Mouse (Mus musculus): ENCODE data around the gene Lasp1. TPM values are rescaled to one million over a fixed set of nuclear protein-coding genes. Genes with fewer than 3 reads are reported as not detected.

Lasp1 gene
- polyA plus RNA-seq, 1 experiment from 2014 or later, result 141 TPM

DNA sequence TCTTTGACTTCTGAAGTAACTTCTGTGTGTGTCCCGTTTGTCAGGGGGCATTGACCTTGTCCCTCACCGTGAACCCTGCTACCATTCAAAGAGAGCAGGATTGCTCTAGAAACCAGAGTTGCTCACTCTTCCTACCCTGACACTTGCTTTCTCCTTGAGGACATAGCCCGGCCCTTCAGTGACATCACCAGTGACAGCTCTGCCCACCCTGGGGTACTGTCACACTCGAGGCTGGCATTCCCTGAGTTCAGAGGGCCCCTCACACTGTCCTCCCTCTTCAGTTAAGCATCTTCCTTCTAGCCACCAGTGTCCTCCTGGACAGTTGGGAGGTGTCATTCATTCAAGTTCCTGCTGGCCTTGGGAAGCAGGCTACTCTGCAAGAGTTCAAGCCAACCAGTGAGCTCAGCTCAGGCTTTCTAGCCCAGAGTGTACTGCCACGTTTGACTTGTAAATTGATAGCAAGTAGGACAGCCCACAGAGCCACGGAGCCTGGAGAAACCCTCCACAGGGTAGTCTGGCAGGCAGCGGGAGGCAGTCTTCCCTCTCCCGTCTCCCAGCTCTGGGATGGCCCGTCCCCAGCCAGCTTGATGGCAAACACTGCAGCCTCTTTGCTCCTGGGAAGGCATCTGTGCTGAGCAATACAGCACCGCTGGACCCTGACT is 40.1 kb downstream of the Lasp1 start:
- WGBS, result 39% methylated on average over 10 of the region's 10 CpGs
- H3K4me1 ChIP-seq (ENCODE audit: control insufficient read depth, insufficient read depth, low read length), result peaks cover 4% of the 10 kb centered on the region; the same call in 1 of the 2 replicates
- peak; percentile 19; the same call in 1 of the 2 replicates for ATAC-seq
- no peak overlapping the region for H3K4me2 ChIP-seq (ENCODE audit: low read depth, low read length)
- no peaks in the 10 kb centered on the region for H3K27me3 ChIP-seq (replicated peaks; ENCODE audit: control insufficient read depth, insufficient read depth, low read length)
- no peak overlapping the region for H3K4me3 ChIP-seq (ENCODE audit: low read length)
- H3K27ac ChIP-seq (ENCODE audit: low read length), result 0 out of 2 replicates have a peak overlapping the region, but pooled peaks have one; percentile 51
- no peak overlapping the region for H3K9ac ChIP-seq (ENCODE audit: low read depth, low read length)
- peaks cover 12% of the 10 kb centered on the region for H3K36me3 ChIP-seq (ENCODE audit: control insufficient read depth, insufficient read depth, low read length)
- H3K9me3 ChIP-seq (ENCODE audit: control insufficient read depth, low read length), result no peaks in the 10 kb centered on the region

DNA sequence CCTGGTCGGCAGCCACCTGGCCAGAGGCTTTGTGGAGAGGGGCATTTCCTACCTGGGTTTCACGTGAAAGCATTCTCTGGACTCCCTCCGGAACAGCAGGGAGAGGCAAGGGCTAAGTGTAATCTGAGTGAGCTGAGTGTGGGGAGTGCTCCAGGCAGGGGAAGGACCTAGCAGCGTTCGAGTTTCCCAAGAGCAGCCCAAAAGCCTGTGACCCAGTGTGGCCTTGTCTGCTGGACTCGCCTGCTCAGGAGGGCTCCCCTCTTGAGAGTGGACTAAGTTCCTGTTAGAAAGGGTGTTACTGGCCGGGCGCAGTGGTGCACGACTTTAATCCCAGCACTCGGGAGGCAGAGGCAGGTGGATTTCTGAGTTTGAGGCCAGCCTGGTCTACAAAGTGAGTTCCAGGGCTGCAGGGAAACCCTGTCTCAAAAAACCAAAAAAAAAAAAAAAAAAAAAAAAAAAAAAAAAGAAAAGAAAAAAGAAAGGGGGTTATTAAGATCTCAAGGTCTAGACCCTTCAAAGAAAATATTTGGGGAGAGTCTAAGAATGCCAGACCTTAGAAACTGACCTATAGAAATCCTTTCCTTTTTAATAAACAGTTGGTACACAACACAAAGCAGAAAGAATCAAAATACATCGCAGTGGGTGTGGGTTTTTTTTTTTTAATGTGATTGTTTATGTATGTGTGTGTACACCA is 40.8 kb downstream of the Lasp1 start:
- H3K27me3 ChIP-seq (replicated peaks; ENCODE audit: control insufficient read depth, insufficient read depth, low read length), result no peaks in the 10 kb centered on the region
- no peak overlapping the region for H3K4me2 ChIP-seq (ENCODE audit: low read depth, low read length)
- no peaks in the 10 kb centered on the region for H3K9me3 ChIP-seq (ENCODE audit: control insufficient read depth, low read length)
- 56% methylated on average over 11 of the region's 11 CpGs for WGBS
- ATAC-seq, result no peak
- H3K4me1 ChIP-seq (ENCODE audit: control insufficient read depth, insufficient read depth, low read length), result peaks cover 4% of the 10 kb centered on the region; the same call in 1 of the 2 replicates
- peaks cover 6% of the 10 kb centered on the region for H3K36me3 ChIP-seq (ENCODE audit: control insufficient read depth, insufficient read depth, low read length)
- 0 out of 2 replicates have a peak overlapping the region, but pooled peaks have one; percentile 51 for H3K27ac ChIP-seq (ENCODE audit: low read length)
- no peak overlapping the region for H3K4me3 ChIP-seq (ENCODE audit: low read length)
- H3K9ac ChIP-seq (ENCODE audit: low read depth, low read length), result no peak overlapping the region

DNA sequence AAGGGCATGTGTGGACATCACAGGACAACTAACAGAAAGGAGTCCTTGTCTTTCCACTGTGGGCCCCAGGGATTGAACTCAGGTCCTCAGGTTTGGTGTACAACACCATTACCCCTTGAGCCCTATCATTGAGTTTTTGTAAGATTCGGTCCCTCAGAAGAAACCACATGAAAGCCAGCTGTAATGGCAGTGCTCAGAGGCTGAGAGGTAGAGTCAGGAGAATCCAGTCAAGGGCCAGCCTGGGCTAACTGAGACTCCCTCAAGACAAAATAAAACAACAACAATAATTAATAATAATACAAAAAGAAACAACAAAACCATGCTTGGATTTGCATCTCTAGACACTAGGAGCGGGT is 41.3 kb downstream of the Lasp1 start:
- peak overlapping the region; percentile 25; the same call in 1 of the 2 replicates for H3K27ac ChIP-seq (ENCODE audit: low read length)
- ATAC-seq, result no peak

DNA sequence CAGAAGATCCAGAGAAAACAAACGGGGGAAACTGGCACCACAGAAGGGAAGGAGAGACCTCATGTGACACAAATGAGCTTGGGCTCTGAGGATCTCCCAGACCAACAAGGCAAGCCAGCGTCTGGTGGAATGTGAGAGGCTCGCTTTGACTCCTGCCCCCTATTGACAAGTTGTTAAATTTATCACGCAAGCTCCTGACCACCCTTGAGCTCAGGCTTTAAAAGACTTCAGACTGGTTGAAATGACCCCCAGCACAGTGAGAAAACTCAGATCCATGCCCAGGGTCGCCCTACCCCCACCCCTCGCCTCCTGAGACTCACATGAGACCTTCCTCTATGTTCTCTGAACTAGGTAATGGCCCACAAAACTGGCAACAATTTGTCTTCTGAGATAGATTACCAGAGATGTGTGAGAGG is 41.7 kb downstream of the Lasp1 start, which contains the start of gene B230217C12Rik:
Gene B230217C12Rik, plus strand, starts transcription at position 242 of the 416 bp plus-strand sequence.
- H3K36me3 ChIP-seq (ENCODE audit: control insufficient read depth, insufficient read depth, low read length), result peaks cover 4% of the 10 kb centered on the region; the same call in 1 of the 2 replicates
- peak; percentile 47; the same call in 1 of the 2 replicates for ATAC-seq
- 2% methylated on average over 6 of the region's 6 CpGs for WGBS
- H3K27ac ChIP-seq (ENCODE audit: low read length), result peak within 1 kb of the TSS; percentile 65
- H3K9me3 ChIP-seq (ENCODE audit: control insufficient read depth, low read length), result no peaks in the 10 kb centered on the region
- no peaks in the 10 kb centered on the region for H3K27me3 ChIP-seq (replicated peaks; ENCODE audit: control insufficient read depth, insufficient read depth, low read length)
- H3K4me3 ChIP-seq (ENCODE audit: low read length), result peak within 1 kb of the TSS; percentile 50
- peak within 1 kb of the TSS; percentile 59 for H3K4me2 ChIP-seq (ENCODE audit: low read depth, low read length)
- H3K9ac ChIP-seq (ENCODE audit: low read depth, low read length), result peak within 1 kb of the TSS; percentile 66
- peaks cover 4% of the 10 kb centered on the region; the same call in 1 of the 2 replicates for H3K4me1 ChIP-seq (ENCODE audit: control insufficient read depth, insufficient read depth, low read length)

More for the DNA sequence above, 41.3 kb downstream of the Lasp1 start:
- WGBS, result 70% methylated on average over 2 of the region's 2 CpGs
- H3K4me2 ChIP-seq (ENCODE audit: low read depth, low read length), result peak overlapping the region; percentile 59
- H3K36me3 ChIP-seq (ENCODE audit: control insufficient read depth, insufficient read depth, low read length), result peaks cover 4% of the 10 kb centered on the region; the same call in 1 of the 2 replicates
- H3K27me3 ChIP-seq (replicated peaks; ENCODE audit: control insufficient read depth, insufficient read depth, low read length), result no peaks in the 10 kb centered on the region
- H3K4me3 ChIP-seq (ENCODE audit: low read length), result no peak overlapping the region
- peaks cover 4% of the 10 kb centered on the region; the same call in 1 of the 2 replicates for H3K4me1 ChIP-seq (ENCODE audit: control insufficient read depth, insufficient read depth, low read length)
- H3K9ac ChIP-seq (ENCODE audit: low read depth, low read length), result no peak overlapping the region
- no peaks in the 10 kb centered on the region for H3K9me3 ChIP-seq (ENCODE audit: control insufficient read depth, low read length)

DNA sequence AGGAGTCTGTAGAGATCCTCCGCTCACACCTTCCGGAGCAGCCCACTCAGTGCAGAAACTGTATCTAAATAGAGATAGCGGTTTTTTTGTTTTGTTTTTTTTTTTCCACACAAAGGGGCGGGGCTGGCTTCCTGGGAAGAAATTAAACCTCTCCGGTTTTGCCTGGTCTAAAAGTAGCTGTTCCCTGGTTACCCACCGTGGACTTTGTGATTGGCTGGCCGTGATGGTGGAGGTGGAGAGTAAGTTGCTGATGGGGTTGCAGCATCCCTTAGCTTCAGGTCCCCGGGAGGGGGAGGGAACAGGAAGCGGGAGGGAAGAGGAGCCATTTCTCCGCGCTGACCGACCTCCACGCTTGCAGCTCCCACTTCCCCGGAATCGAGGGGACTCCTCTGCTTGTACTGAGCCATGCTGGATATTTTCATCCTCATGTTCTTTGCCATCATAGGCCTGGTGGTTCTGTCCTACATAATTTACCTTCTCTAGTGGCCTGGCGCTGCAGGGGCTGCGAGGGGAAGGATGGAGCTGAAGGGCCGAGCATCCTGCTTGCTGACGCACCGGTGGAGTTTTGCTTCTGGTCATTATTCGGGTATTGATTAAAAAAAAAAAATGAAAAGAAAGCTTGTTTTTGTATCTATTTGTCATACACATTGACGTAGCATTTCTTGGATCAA is 42.3 kb downstream of the Lasp1 start:
- Histone ChIP-seq H3K4me3 (ENCODE audit: low read length) (peak overlapping the region; percentile 50), H3K27me3 (replicated peaks; ENCODE audit: control insufficient read depth, insufficient read depth, low read length) (no peaks in the 10 kb centered on the region), H3K36me3 (ENCODE audit: control insufficient read depth, insufficient read depth, low read length) (no peaks in the 10 kb centered on the region), H3K9me3 (ENCODE audit: control insufficient read depth, low read length) (no peaks in the 10 kb centered on the region), H3K4me1 (ENCODE audit: control insufficient read depth, insufficient read depth, low read length) (peaks cover 4% of the 10 kb centered on the region; the same call in 1 of the 2 replicates), H3K27ac (ENCODE audit: low read length) (peak overlapping the region; percentile 65), H3K9ac (ENCODE audit: low read depth, low read length) (peak overlapping the region; percentile 66), H3K4me2 (ENCODE audit: low read depth, low read length) (peak overlapping the region; percentile 59)
- 5% methylated on average over 22 of the region's 22 CpGs for WGBS
- ATAC-seq, result peak; percentile 69

DNA sequence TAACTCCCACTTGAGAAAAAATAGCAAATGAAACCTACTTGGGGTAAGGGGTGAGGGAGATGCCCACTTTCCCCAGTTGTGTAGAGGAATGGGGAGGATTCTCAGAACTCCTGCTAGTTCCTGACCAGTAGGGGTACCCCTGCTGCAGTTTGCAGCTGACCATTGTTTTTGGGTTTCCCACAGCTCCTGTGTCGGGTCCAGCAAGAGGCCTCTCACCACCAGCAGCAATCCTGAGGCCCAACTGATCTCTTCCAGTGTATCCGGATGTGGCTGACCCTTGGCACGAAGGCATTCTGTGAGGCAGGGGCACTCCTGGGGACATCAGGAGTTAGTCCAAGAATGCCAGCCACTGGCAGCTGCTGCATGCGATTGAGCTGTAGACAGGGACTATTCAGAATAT is 43.2 kb downstream of the Lasp1 start:
- H3K4me1 ChIP-seq (ENCODE audit: control insufficient read depth, insufficient read depth, low read length), result peaks cover 4% of the 10 kb centered on the region; the same call in 1 of the 2 replicates
- ATAC-seq, result no peak
- no peaks in the 10 kb centered on the region for H3K9me3 ChIP-seq (ENCODE audit: control insufficient read depth, low read length)
- no peaks in the 10 kb centered on the region for H3K27me3 ChIP-seq (replicated peaks; ENCODE audit: control insufficient read depth, insufficient read depth, low read length)
- H3K36me3 ChIP-seq (ENCODE audit: control insufficient read depth, insufficient read depth, low read length), result no peaks in the 10 kb centered on the region
- H3K9ac ChIP-seq (ENCODE audit: low read depth, low read length), result no peak overlapping the region
- peak overlapping the region; percentile 13; the same call in 1 of the 2 replicates for H3K4me2 ChIP-seq (ENCODE audit: low read depth, low read length)
- 58% methylated on average over 4 of the region's 4 CpGs for WGBS
- no peak overlapping the region for H3K4me3 ChIP-seq (ENCODE audit: low read length)
- H3K27ac ChIP-seq (ENCODE audit: low read length), result no peak overlapping the region

DNA sequence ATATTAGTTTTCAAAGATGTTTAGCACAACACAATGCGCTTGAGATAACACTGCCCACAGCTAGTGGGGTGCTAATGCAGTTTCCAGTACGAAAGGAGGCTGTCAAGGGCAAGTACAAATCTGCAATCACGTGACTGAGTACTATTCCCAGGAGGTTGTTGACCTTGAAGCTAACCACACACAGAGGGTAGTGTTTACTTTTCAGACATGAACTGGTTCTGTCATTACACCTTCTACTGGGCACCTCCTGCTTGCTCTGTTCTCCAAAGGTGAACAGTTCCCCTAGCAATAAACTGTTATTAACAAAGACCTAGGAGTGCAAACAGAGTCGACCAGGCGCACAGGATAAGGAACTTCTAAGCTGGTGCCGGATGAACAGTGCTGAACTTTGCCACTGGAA is 51.6 kb downstream of the Lasp1 start:
- ATAC-seq, result peak; percentile 97
- Histone ChIP-seq H3K36me3 (ENCODE audit: control insufficient read depth, insufficient read depth, low read length) (no peaks in the 10 kb centered on the region), H3K9me3 (ENCODE audit: control insufficient read depth, low read length) (no peaks in the 10 kb centered on the region), H3K4me1 (ENCODE audit: control insufficient read depth, insufficient read depth, low read length) (no peaks in the 10 kb centered on the region), H3K27me3 (replicated peaks; ENCODE audit: control insufficient read depth, insufficient read depth, low read length) (no peaks in the 10 kb centered on the region), H3K9ac (ENCODE audit: low read depth, low read length) (no peak overlapping the region), H3K4me2 (ENCODE audit: low read depth, low read length) (no peak overlapping the region), H3K27ac (ENCODE audit: low read length) (peak overlapping the region; percentile 20; the same call in 1 of the 2 replicates), H3K4me3 (ENCODE audit: low read length) (no peak overlapping the region)
- 26% methylated on average over 6 of the region's 6 CpGs for WGBS

DNA sequence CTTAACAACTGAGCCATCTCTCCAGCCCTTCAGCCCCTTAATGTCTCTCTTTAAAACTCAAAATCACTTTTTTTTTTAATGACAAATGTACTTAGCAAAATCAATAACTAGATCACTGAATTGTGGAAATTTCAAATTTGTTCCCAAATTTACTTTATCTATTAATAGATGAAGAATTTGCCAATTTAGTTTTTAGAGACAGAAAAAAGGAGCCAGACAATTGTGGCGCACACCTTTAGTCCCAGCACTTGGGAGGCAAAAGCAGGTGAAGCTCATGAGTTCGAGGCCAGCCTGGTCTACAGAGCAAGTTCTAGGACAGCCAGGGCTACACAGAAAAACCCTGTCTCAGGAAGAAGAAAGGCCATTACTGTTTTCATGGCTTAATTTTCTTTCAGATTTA is 52.8 kb downstream of the Lasp1 start:
- no peaks in the 10 kb centered on the region for H3K9me3 ChIP-seq (ENCODE audit: control insufficient read depth, low read length)
- H3K27me3 ChIP-seq (replicated peaks; ENCODE audit: control insufficient read depth, insufficient read depth, low read length), result no peaks in the 10 kb centered on the region
- H3K36me3 ChIP-seq (ENCODE audit: control insufficient read depth, insufficient read depth, low read length), result no peaks in the 10 kb centered on the region
- no peaks in the 10 kb centered on the region for H3K4me1 ChIP-seq (ENCODE audit: control insufficient read depth, insufficient read depth, low read length)
- ATAC-seq, result no peak
- 90% methylated on average over 2 of the region's 2 CpGs for WGBS
- no peak overlapping the region for H3K4me2 ChIP-seq (ENCODE audit: low read depth, low read length)
- H3K27ac ChIP-seq (ENCODE audit: low read length), result no peak overlapping the region
- H3K4me3 ChIP-seq (ENCODE audit: low read length), result no peak overlapping the region
- H3K9ac ChIP-seq (ENCODE audit: low read depth, low read length), result no peak overlapping the region

DNA sequence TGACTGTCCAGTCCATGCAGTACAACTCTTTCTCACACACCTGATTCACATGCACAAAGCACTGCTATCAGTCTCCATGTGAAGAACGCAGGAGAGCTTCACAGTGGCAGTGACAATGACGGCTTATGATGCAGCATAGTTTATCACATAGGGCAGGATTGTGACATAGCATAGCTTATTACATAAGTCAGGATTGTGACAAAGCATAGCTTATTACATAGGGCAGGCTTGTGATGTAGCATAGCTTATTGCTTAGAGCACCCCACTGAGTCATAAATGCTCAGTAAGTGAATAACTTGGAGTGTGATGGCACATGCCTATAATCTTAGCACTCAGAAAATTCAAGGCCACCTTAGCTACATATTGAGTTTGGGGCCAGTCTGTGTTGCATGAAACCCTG is 56.7 kb downstream of the Lasp1 start:
- no peak overlapping the region for H3K4me2 ChIP-seq (ENCODE audit: low read depth, low read length)
- 76% methylated on average over 2 of the region's 2 CpGs for WGBS
- no peak overlapping the region for H3K4me3 ChIP-seq (ENCODE audit: low read length)
- H3K27me3 ChIP-seq (replicated peaks; ENCODE audit: control insufficient read depth, insufficient read depth, low read length), result no peaks in the 10 kb centered on the region
- ATAC-seq, result peak; percentile 43
- no peaks in the 10 kb centered on the region for H3K36me3 ChIP-seq (ENCODE audit: control insufficient read depth, insufficient read depth, low read length)
- H3K9me3 ChIP-seq (ENCODE audit: control insufficient read depth, low read length), result no peaks in the 10 kb centered on the region
- no peaks in the 10 kb centered on the region for H3K4me1 ChIP-seq (ENCODE audit: control insufficient read depth, insufficient read depth, low read length)
- H3K27ac ChIP-seq (ENCODE audit: low read length), result no peak overlapping the region
- H3K9ac ChIP-seq (ENCODE audit: low read depth, low read length), result no peak overlapping the region
